Mouse (Mus musculus) ES-CJ7 (cell line): ENCODE data around the gene Capza2.

ENCODE experiments used
- DNase-seq: peaks from one replicate; pipeline ENCODE4 v3.0.0; 2011; ENCODE audit warnings: low read depth, low spot score

Gene Capza2

DNA sequence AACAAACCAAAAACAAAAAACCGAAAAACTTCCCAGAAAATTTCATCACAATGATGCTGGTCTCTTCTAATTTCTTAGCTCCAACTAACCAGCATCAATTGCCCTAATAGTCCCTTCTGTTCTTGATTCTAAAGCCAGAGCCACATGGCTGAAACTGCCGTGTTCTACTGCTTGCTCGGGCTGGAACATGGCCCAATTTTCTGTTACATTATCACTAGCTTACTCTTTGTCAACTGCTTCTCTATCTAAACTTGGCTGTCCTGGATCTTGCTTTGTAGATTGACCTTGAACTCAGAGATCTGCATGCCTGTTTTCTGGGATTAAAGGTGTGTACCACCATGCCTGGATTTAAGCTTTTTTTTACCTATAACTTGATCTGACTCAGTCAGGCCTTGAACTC is 69.9 kb downstream of the Capza2 start:
- DNase-seq = no peak
